Mouse (Mus musculus): ENCODE data around the gene Adgrb3.
"Not testable (repeated sequence)": the region's sequence is repeated elsewhere in the genome, so short reads cannot be mapped to it uniquely, and the experiment has no call there.

Gene Adgrb3

DNA sequence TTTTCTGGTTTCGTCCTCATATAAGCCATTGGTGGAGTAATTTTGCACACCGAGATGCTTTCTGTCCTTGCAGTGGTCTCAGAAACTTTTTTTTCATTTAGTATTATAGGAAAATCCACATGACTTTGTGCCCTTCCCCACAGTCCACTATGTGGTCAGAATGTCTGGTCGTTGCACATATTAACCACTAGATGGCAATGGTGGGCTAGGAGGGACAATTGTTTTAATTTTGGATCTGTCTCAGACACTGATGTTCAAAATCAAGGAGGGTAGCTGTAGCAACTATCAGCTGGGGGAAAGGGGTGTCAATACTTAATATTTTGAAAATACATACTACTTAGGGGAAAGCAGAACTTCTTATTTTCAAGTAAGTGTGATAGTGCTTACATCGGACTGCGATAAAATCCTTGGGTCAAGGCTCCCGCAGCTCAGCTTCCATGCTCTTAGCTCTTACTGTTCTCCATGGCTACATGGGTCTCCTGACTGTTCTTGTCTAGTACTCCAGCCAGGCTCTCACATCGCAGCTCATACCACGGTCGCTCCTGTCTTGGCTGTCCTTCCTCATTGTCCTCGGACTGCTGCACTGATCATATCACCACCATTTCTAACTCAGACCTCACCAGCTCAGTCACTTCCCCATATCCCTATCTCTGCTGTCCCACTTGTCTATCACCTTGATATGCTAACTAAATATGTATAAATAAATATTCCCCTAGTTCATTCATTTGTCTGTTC is 319.0 kb downstream of the Adgrb3 start:
- peak; percentile 47; the same call in 1 of the 2 replicates for ATAC-seq (ENCODE audit: low TSS enrichment)

DNA sequence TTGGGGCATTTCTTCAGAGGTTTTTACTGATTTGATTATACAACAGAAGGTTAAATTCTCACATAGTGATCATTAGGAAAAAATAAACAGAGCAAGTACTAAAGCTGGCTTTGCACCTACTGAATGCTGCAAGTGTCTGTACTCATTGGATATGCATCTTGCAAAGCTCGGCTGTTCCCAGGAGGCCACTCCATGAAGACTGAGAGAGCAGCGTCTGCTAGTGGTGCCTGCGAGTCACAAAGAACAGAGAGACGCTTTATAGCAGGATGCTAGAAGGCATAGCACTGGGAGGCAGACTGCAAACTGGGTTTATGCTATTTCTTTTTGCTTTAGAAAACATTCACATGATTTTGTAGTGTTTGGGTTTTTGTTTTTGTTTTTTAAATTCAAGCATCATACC is 325.2 kb downstream of the Adgrb3 start:
- ATAC-seq (ENCODE audit: low TSS enrichment), result peak; percentile 99

DNA sequence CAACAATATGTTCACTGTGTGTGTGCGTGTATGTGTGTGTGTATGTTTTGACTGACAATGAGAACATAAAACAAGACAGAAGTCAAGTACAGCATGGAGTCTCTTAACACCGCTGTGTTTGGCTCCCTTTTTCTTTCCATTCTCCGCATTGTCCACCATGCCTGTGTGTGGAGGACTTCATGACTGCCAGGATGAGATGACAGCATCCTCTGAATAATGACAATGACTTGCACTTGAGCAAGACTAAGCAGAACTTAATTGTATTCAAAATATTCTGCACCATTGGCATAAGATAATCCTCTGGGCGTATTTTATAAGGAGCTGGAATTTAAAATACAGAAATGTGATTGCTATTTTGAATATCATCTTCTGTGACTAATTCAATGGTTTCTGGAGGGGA is 326.0 kb downstream of the Adgrb3 start:
- ATAC-seq (ENCODE audit: low TSS enrichment), result no peak

DNA sequence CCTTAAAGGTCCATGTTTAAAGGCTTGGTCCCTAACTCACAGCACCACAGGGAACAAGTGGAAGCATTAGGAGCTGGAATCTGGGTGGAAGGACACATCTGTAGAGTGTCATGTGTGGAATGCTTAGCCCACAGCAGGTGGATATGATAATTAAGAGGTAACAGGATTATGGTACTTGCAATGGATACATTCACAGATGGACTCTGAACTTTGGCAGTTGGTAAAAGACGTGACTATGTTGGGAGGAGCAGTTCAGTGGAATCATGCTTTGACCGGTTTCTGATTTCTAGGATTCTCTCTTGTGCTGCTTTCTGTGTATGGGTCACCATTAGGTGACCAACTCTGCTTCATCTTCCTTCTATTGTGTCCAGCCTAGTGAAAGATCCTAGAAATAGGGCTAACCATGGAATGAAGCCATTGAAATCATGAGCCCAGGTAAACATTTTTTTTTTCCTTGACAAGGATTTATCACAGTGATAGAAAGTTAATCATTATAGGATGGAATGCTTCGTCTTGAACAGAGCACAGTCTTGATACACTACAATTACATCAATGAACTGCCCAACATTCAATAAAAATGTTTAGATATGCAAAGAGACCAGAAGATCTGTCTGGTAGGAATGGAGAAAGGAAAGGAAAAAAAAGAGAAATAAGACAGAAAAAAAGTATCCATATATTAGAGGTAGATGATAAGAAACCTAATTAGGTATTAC is 334.1 kb downstream of the Adgrb3 start:
- ATAC-seq (ENCODE audit: low TSS enrichment), result no peak

DNA sequence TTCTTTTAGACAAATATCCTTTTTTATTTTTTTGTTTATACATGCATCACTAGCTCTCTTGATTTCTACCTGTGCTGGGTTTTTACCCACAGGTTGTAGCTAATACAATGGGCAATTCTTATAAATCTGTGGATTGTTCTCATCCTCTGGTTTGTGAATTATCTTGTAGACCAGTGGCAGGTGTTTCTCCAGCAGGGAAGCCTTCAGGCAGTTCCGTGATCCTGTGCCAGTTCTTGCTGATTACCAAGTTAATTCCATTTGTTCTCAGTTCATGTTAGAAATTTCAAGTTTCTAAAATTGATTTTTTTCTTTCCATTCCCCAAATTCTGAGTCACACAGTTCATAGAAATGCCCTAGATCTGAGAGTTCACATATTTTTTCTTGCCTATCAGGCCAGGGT is 338.0 kb downstream of the Adgrb3 start:
- no peak for ATAC-seq (ENCODE audit: low TSS enrichment)

DNA sequence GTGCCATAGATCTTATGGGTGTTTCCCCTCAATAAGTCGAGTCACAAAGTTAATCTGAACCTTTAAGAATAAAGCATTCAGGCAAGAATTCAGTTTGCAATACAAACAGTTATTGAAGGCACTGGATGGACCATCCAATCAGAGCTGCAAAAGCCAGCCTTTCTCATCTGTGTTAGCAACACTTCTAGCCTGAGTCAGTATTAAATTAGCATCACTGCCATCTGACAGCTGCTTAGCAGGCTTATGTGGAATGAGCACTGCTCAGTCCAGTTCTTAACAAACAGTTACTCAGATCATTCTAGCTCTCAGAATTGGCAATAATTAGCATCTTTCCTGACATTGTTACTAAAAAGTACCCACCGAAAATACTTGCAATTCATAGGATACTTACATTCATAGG is 339.3 kb downstream of the Adgrb3 start:
- peak; percentile 91 for ATAC-seq (ENCODE audit: low TSS enrichment)

DNA sequence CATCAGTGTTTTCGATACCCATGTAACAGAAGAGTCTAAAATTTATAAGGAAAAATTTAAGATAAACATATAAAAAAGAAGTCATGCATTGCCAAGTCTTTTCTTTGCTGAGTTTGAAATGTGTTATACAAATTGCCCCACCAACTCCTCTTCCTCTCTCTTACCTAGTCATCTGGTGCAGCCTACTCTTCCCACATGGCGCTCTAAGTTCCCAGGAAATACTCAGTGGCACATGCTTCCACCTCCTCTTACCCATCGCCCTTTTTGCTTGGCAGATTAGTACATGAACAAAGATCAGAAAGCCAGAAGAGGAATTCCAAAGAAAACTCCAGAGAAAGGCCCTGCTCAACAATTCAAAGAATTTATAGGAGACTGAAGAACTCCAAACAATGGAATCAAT is 353.8 kb downstream of the Adgrb3 start:
- peak; percentile 89 for ATAC-seq (ENCODE audit: low TSS enrichment)

DNA sequence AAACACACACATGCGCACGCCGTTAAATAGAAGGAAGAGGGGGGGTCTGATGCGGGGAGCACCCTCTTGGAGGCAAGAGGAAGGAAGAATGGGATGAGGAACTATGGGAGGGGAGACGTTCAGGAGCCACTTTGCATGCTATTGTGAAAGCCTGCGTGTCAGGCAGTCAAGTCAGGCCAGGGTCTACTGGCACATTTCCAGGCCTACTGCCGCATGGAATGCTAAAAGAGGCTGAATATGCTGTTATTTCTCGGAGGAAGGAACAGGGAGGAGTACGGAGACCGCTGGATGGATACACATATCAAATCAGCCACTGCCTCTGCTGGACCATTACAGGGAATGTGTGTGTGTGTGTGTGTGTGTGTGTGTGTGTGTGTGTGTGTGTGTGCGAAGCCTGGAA is 355.0 kb downstream of the Adgrb3 start:
- no peak for ATAC-seq (ENCODE audit: low TSS enrichment)

DNA sequence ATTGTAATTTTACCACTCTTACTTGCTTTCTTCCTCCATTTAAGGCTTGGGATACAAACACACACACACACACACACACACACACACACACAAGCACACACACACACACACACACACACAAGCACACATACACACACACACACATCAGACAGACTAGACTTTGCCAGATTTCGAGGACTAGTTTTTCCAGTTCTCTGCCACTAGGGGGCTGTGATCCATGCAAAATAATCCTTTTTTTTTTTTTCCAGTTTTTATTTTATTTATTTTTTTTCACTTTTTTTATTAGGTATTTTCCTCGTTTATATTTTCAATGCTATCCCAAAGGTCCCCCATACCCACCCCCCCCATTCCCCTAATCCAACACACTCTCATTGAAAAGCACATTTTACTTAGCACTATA is 357.9 kb downstream of the Adgrb3 start:
- ATAC-seq (ENCODE audit: low TSS enrichment), result not testable (repeated sequence)

DNA sequence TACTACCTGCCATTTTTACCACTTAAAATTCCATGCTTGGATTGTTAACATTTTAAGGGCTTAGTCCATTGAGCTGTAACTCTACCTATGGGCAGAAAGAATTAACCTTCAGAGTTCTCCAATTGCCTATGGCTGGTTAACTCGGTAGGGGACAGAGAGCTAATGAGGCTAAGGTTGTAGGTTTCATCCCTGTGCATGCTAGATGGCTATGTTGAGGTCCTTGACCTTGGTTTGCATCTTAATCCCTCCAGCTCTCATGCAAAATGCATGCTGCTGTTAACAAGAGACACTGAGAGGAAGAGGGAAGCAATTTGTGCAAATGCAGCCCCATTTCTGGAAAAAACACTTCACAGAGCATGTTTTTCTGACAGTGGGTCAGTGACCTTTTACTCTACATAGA is 366.9 kb downstream of the Adgrb3 start:
- ATAC-seq (ENCODE audit: low TSS enrichment), result no peak

DNA sequence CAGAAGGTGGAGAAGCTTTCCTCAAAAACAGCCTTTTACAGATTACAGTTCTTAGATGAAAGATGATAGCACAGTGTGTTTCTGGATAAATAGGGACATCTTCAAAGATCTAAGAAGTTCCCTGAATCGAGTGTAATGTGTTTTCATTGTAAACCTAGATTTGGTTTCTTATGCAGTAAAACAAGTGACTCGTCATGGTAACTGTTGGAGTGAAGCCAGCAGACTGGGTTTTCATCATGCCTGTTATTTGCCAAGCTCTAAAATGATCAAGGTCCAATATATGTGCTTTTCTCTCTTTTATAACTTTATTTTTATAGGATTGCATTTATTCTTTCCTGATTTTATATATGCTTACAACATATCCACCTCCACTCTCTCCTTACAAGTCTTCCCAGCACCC is 394.0 kb downstream of the Adgrb3 start:
- peak; percentile 31 for ATAC-seq (ENCODE audit: low TSS enrichment)

DNA sequence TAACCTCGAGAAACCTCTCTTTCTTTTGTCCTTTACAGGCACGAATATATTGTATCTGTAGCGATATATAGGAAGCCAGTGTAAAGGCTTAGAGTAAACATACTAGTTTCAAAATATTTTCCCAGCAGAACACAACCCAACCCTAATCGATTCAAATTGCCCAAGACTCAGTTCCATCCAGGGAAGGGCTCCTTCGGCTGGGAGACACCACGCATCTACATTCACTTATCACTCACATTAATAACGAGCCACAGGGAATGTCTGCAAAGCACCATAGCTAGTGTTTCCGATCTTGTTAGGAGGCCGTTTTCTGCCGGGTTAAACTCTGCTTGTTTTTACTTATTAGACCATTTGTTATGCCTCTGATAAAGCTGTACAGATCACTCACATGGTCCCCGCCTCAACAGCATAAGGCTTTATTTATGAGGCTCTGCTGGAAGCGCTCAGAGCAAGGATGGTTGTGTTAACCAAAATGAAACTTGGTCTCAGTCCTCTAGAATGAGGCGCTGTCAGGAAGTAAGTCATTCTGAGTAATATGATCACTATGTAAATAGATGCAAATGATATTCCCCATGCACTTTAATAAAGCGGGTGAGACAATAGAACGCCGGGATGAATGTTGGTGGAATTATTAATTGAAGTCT is 399.2 kb downstream of the Adgrb3 start:
- ATAC-seq (ENCODE audit: low TSS enrichment), result peak; percentile 65

DNA sequence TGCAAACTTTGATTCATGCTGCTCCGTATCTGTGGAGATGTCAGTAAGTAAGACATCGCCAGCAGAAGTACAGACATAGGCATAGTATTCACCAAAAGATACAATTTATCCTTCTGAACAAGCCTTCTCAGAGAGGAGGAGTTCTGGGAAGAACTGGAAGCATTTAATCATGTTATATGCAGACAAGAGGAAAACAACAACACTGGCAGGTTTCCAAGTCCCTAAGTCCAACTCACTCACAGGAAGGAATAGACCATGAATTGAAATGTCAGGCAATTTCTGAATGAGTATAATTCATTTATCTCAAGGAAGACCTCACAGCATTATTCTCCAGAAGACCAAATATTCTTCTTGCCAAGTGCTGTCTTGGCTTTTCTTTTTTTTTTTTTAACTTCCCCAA is 408.8 kb downstream of the Adgrb3 start:
- ATAC-seq (ENCODE audit: low TSS enrichment), result no peak

DNA sequence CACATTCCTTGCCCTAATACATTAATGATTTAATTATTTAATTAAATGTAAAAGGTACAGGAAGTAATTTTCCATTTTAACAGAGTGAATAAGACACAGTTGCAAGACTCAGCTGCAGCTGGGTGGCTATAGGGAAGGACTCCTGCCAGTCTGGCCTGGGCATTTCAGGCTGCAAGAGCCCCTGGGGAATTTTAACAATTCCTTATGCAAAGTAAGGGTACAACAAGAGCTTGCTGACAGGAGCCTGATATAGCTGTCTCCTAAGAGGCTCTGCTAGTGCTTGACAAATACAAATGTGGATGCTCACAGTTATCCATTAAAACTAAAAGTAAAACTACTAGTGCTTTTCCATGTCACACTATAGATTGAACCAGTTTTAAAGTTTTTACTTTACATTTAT is 410.1 kb downstream of the Adgrb3 start:
- ATAC-seq (ENCODE audit: low TSS enrichment), result no peak

DNA sequence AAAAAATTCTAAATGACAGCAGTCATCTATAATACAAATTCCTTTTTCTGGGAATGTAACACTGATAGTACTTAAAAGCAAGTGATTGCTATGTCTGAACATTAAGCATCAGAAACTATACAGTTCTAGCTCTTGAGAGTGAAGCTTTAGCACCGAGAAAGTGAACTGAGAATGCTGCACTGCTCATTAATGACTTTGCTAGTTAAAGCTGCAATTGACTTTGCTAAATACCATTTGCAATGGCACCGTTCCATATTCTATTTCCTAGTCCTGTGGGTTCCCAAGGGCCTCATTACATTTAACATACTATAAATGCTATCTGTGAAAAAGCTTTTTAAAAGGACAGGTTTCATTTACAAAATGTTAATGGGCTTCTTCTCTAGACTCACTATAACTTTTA is 414.4 kb downstream of the Adgrb3 start:
- ATAC-seq (ENCODE audit: low TSS enrichment), result no peak

DNA sequence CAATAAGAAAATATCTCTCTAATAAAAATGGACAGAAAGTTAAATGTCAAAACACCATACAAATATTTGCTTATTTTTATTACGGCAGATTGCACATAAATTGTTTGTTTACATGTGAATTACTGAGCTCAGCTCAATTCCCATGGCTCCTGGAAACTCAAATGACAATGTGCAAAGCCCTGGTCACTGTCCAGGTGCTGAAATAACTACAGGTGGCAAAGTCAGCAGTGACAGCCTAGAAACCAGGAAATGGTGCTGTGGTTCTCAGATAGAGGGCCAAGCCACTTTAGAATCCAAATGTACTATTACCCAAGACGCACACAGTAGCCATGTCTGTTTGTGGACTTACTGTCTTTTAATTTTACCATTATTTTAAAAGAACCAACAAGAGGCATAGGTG is 465.3 kb downstream of the Adgrb3 start:
- no peak for ATAC-seq (ENCODE audit: low TSS enrichment)

DNA sequence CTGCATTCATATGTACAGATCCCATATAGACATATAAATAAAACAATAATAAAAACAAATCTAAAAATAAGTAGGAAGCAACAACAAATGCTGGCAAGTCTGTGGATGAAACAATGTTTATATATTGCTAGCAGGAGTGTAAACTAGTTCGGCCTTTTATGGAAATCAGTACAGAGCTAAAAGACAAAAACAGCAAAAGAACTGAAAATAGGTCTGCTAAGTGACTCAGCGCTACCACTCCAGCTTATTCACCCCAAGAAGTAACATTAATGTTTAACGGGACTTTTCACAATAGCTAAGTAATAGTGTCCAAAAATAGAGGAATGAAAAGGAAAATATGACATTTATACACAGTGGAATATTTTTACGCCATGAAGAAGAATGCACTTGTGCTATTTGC is 471.0 kb downstream of the Adgrb3 start:
- peak; percentile 83 for ATAC-seq (ENCODE audit: low TSS enrichment)

DNA sequence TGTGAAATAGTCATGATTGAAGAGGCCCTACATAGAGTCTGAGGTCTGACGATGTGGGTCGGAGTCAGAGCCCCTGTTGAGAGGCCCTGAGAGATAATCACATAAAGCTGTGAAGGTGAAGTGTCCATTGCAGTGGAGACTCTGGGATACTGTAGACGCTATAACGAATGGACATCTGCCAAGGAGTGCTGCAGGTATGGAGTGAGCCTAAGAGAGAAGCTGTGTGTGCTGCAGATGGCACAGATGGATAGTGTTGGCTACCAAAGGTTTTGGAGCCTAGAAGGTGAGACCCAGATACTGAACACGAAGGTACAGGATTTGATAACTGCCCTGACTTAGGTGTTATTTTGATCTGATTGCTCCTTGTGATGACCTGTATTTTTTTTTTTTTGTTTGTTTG is 474.0 kb downstream of the Adgrb3 start:
- no peak for ATAC-seq (ENCODE audit: low TSS enrichment)

DNA sequence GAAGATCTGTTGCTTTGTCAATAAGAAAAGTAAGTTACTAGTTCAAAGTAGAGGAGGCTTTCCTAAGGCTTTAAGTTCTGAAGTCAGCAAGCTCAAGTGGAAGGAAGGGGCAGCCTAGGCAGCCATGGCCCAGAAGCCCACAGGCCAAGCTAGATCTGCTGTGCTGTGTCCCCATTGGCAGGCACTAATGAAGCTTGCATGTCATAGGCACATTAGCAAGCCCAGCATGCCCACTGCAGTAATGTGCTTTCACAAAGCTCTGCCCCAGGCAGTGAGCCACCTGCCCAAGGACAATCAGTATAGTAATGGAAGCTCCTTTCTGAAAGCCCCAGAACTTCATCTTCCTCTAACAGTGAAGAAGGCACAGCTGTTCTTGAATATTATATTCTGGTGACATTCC is 484.6 kb downstream of the Adgrb3 start:
- ATAC-seq (ENCODE audit: low TSS enrichment), result no peak

DNA sequence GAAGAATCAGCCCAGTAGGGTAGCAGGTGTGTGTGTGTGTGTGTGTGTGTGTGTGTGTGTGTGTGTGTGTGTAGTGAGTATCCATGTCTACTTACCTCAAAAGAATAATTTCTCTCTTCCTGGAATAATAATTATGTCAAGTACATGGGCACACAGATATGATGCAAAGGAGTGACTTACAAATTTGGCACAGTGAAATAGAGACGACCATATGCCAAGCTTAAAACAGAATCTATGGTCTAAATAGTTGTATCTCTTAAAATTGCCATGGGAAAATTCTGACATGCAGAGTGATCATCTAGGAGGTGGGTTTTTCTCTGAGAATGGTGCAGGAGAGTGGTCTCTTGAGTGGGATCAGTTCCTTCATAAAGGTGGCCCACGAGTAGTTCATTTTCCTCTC is 504.1 kb downstream of the Adgrb3 start:
- peak; percentile 67 for ATAC-seq (ENCODE audit: low TSS enrichment)

DNA sequence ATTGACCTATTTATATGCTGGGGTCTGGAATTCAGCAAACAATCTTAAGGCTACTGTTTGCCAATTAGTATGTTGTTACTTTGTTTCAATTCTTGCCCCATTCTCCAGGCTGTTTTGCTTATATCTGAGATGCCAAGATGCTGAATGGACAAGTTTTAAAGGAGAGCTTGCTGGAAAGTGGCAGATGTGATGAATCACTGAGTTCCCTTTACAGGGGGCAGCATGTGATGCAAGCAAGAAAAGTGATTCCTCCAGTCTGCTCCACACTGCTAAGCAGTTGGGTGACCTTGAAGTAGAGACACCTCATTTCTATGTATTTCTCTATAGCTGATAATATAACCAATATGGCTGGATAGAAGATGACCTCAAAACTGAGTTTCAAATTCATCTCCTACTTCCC is 512.4 kb downstream of the Adgrb3 start:
- ATAC-seq (ENCODE audit: low TSS enrichment), result peak; percentile 86

DNA sequence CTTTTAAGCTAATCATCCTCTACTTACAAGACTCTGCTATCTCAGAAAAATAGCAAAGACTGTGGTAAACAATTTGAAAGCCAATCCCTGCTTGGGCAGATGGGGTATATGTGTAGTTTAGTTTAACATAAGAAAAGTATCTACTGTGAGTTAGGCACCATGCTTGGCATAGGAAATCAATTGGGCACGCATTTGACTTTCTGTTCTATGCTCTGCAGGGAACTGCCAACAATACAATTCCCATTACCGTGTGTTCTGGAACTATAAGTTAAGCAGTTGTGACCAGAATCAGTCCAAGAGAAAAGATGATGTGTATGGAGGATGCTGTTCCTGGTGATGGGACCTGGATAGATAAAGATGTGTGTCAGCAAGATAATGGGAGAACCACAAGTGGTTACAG is 517.2 kb downstream of the Adgrb3 start:
- ATAC-seq (ENCODE audit: low TSS enrichment), result no peak

DNA sequence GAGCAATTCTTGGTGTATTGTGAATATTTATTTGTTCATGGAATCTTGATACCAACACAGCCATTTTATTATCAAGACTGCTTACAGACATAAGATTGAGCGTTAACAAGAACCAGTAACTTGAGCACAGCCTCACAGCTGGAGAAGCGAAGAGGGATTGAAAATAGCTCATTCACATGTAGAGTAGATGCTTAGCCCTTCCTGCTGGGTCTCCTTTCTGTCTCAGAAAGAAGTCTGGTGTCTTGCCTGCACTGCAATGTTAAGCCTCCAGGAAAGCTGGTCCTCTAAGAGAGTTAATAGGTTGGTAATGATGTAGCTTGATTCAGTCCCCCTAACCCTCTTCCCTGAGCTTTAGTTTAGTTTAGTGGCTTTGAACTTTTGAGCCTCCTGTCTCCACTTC is 519.4 kb downstream of the Adgrb3 start:
- ATAC-seq (ENCODE audit: low TSS enrichment), result no peak
